Mouse (Mus musculus): ENCODE results near the gene Gfra1. TPM values are rescaled to one million over a fixed set of nuclear protein-coding genes. Genes with fewer than 3 reads are reported as not detected.

Gene Gfra1
- total and polyA plus RNA-seq, 2 experiments from 2014 or later = 32.3 to 59.8 TPM

DNA sequence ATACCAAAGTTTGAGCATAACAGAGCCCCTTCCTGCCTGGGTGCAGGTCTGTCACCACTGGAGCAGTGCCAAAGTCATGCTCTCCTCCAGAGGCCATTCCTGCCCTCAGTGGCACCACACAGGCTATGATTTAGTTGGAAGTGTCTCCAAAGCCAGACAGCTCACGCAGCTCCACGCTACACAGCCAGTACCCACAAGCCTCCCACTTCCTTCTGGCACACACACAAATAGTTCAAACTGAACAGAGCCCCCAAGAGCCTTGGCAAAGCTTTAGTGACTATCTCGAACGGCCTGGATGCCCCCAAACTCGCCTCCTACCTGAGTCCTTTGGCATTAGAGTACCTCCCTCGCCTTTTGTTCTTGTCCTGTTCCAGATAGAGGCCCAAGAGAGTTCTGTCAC lies 56.5 kb downstream of the Gfra1 start:
- ATAC-seq (no peak), DNase-seq (ENCODE audit: low spot score) (no peak)
- TF ChIP-seq CTCF (IDR thresholded peaks at IDR 0.05; ENCODE audit: low read depth) = no peak
- no peak overlapping the region for H3K4me2 ChIP-seq (ENCODE audit: low read depth, low read length)
- WGBS = 45% methylated on average over 6 of the region's 6 CpGs
- H3K36me3 ChIP-seq (ENCODE audit: insufficient read depth, low read length) = no peaks in the 10 kb centered on the region
- no peaks in the 10 kb centered on the region for H3K27me3 ChIP-seq (ENCODE audit: insufficient read depth, low read length)
- H3K9me3 ChIP-seq (ENCODE audit: low read length) = no peaks in the 10 kb centered on the region
- no peak overlapping the region for H3K4me3 ChIP-seq (ENCODE audit: low read length)
- no peaks in the 10 kb centered on the region for H3K4me1 ChIP-seq (ENCODE audit: insufficient read depth, low read length)
- no peak overlapping the region for H3K27ac ChIP-seq
- H3K9ac ChIP-seq (replicated peaks; ENCODE audit: low read length) = no peak overlapping the region

GRCm38 (mm10) chr19:58396604-58396984 lies 59.1 kb downstream of the Gfra1 start:
- TF ChIP-seq CTCF (IDR thresholded peaks at IDR 0.05; ENCODE audit: low read depth) = no peak
- Histone ChIP-seq H3K4me1 (ENCODE audit: insufficient read depth, low read length) (no peaks in the 10 kb centered on the region), H3K9ac (replicated peaks; ENCODE audit: low read length) (no peak overlapping the region), H3K27me3 (ENCODE audit: insufficient read depth, low read length) (no peaks in the 10 kb centered on the region), H3K4me3 (ENCODE audit: low read length) (no peak overlapping the region), H3K9me3 (ENCODE audit: low read length) (no peaks in the 10 kb centered on the region), H3K27ac (no peak overlapping the region), H3K4me2 (ENCODE audit: low read depth, low read length) (no peak overlapping the region), H3K36me3 (ENCODE audit: insufficient read depth, low read length) (no peaks in the 10 kb centered on the region)
- DNase-seq (ENCODE audit: low spot score) (no peak), ATAC-seq (no peak)
- WGBS = 71% methylated on average over 4 of the region's 4 CpGs

- Histone ChIP-seq H3K4me2 (ENCODE audit: low read depth, low read length) (peak overlapping the region; percentile 1; the same call in 1 of the 2 replicates), H3K9me3 (ENCODE audit: low read length) (no peaks in the 10 kb centered on the region), H3K4me3 (ENCODE audit: low read length) (no peak overlapping the region), H3K9ac (replicated peaks; ENCODE audit: low read length) (no peak overlapping the region), H3K27me3 (ENCODE audit: insufficient read depth, low read length) (no peaks in the 10 kb centered on the region), H3K4me1 (ENCODE audit: insufficient read depth, low read length) (no peaks in the 10 kb centered on the region), H3K27ac (no peak overlapping the region), H3K36me3 (ENCODE audit: insufficient read depth, low read length) (no peaks in the 10 kb centered on the region)
- DNase-seq (ENCODE audit: low spot score) = no peak
- no peak for TF ChIP-seq CTCF (IDR thresholded peaks at IDR 0.05; ENCODE audit: low read depth)
- WGBS = 43% methylated on average over 16 of the region's 16 CpGs
- ATAC-seq = 0 out of 2 replicates have a peak, but pooled peaks have one; percentile 18
Observed at GRCm38 (mm10) chr19:58395785-58396603, 59.7 kb downstream of the Gfra1 start.

DNA sequence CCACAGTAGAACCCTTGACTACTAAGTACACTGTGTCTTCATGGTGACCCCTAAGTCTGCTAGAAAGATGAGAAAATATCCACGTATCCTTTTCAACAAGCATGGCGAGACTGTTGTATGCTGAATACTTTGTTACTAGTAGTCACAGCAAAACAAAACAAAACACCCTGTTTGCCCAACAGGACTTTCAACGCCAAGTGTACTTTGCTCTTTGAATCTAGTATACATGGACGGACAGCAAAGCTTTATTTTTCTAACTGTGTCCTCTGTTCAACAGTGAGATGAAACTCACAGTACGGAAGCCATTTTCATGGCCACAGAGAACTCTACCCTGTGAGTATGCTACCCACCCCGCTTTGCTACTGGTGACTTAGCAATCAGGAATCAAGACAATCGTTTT lies 62.6 kb downstream of the Gfra1 start:
- Histone ChIP-seq H3K4me2 (ENCODE audit: low read depth, low read length) (no peak overlapping the region), H3K9ac (replicated peaks; ENCODE audit: low read length) (no peak overlapping the region), H3K27me3 (ENCODE audit: insufficient read depth, low read length) (no peaks in the 10 kb centered on the region), H3K4me3 (ENCODE audit: low read length) (no peak overlapping the region), H3K36me3 (ENCODE audit: insufficient read depth, low read length) (no peaks in the 10 kb centered on the region), H3K27ac (no peak overlapping the region), H3K4me1 (ENCODE audit: insufficient read depth, low read length) (no peaks in the 10 kb centered on the region), H3K9me3 (ENCODE audit: low read length) (no peaks in the 10 kb centered on the region)
- DNase-seq (ENCODE audit: low spot score) = no peak
- 89% methylated on average over 7 of the region's 7 CpGs for WGBS
- ATAC-seq = no peak
- TF ChIP-seq CTCF (IDR thresholded peaks at IDR 0.05; ENCODE audit: low read depth) = no peak

DNA sequence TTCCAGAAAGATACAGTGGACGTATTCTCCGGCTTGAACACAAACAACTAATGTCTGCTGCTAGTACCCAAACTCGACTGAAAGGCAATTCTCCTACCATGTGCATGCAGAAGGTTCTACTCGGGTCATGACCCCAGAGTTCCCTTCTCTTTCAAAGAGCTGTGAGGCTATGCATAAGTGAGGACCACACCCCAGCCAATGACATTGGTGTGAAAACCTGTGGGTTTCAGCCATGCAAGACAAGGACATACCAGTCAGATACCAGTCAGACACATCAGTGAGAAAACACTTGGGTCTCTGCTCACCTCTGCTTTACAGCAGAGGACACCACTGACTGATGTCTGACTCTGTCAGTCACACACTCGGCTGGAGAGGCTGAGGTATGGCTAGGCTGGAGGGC lies 63.9 kb downstream of the Gfra1 start:
- no peak overlapping the region for H3K27ac ChIP-seq

GRCm38 (mm10) chr19:58389466-58389865 lies 66.2 kb downstream of the Gfra1 start:
- Histone ChIP-seq H3K9ac (replicated peaks; ENCODE audit: low read length) (no peak overlapping the region), H3K27ac (no peak overlapping the region), H3K4me1 (ENCODE audit: insufficient read depth, low read length) (no peaks in the 10 kb centered on the region), H3K4me2 (ENCODE audit: low read depth, low read length) (no peak overlapping the region), H3K27me3 (ENCODE audit: insufficient read depth, low read length) (no peaks in the 10 kb centered on the region), H3K9me3 (ENCODE audit: low read length) (no peaks in the 10 kb centered on the region), H3K4me3 (ENCODE audit: low read length) (no peak overlapping the region), H3K36me3 (ENCODE audit: insufficient read depth, low read length) (no peaks in the 10 kb centered on the region)
- ATAC-seq (no peak), DNase-seq (ENCODE audit: low spot score) (no peak)
- WGBS = 88% methylated on average over 8 of the region's 8 CpGs
- no peak for TF ChIP-seq CTCF (IDR thresholded peaks at IDR 0.05; ENCODE audit: low read depth)

More for the DNA sequence above, 63.9 kb downstream of the Gfra1 start:
- H3K4me3 ChIP-seq (ENCODE audit: low read length) = no peak overlapping the region
- H3K4me1 ChIP-seq (ENCODE audit: insufficient read depth, low read length) = no peaks in the 10 kb centered on the region
- ATAC-seq = no peak
- no peaks in the 10 kb centered on the region for H3K9me3 ChIP-seq (ENCODE audit: low read length)
- H3K9ac ChIP-seq (replicated peaks; ENCODE audit: low read length) = no peak overlapping the region
- no peaks in the 10 kb centered on the region for H3K36me3 ChIP-seq (ENCODE audit: insufficient read depth, low read length)
- no peak for DNase-seq (ENCODE audit: low spot score)
- 79% methylated on average over 5 of the region's 5 CpGs for WGBS
- no peak overlapping the region for H3K4me2 ChIP-seq (ENCODE audit: low read depth, low read length)
- TF ChIP-seq CTCF (IDR thresholded peaks at IDR 0.05; ENCODE audit: low read depth) = no peak
- H3K27me3 ChIP-seq (ENCODE audit: insufficient read depth, low read length) = no peaks in the 10 kb centered on the region

- no peak for ATAC-seq
- H3K9ac ChIP-seq (replicated peaks; ENCODE audit: low read length) = no peak overlapping the region
- no peaks in the 10 kb centered on the region for H3K27me3 ChIP-seq (ENCODE audit: insufficient read depth, low read length)
- WGBS = 38% methylated on average over 18 of the region's 18 CpGs
- no peak overlapping the region for H3K27ac ChIP-seq
- no peaks in the 10 kb centered on the region for H3K9me3 ChIP-seq (ENCODE audit: low read length)
- H3K36me3 ChIP-seq (ENCODE audit: insufficient read depth, low read length) = no peaks in the 10 kb centered on the region
- no peak overlapping the region for H3K4me3 ChIP-seq (ENCODE audit: low read length)
- peak; percentile 19 for DNase-seq (ENCODE audit: low spot score)
- TF ChIP-seq CTCF (IDR thresholded peaks at IDR 0.05; ENCODE audit: low read depth) = no peak
- H3K4me2 ChIP-seq (ENCODE audit: low read depth, low read length) = no peak overlapping the region
- H3K4me1 ChIP-seq (ENCODE audit: insufficient read depth, low read length) = no peaks in the 10 kb centered on the region
Observed at GRCm38 (mm10) chr19:58388851-58389447, 66.8 kb downstream of the Gfra1 start.
